Mouse (Mus musculus) stomach, embryonic 14.5 days (tissue): ENCODE measurements at regions not wholly inside any gene's neighbourhood (a gene's known extent, or its start where the extent isn't known, plus 50 kb on each side); places are given as distances from the start of the nearest gene placed in this dataset.

Experiments used
- ATAC-seq: fragments of 200-750 bp; cut with Nextera tagmentation; 2 replicates; pipeline ENCODE4 v1.8.0; 2017; ENCODE audit warnings: low read depth, moderate TSS enrichment; ENCODE audit not compliant: insufficient number of reproducible peaks, insufficient read depth, low FRiP score
- H3K27ac ChIP-seq: fragments of 300-500 bp; sonication (generic); 2 replicates; pipeline ENCODE4 v1.5.1; 2014; ENCODE audit warnings: mild to moderate bottlenecking, low read length, moderate library complexity, mixed read lengths
- H3K27me3 ChIP-seq: fragments of 300-500 bp; sonication (generic); 2 replicates; pipeline ENCODE4 v1.6.1; 2014; ENCODE audit warnings: low read length, control low read depth, mixed read lengths; ENCODE audit not compliant: control insufficient read depth, insufficient read depth
- H3K36me3 ChIP-seq: fragments of 300-500 bp; sonication (generic); 2 replicates; pipeline ENCODE4 v1.6.1; 2014; ENCODE audit warnings: mild to moderate bottlenecking, control low read depth, low read length, moderate library complexity, mixed read lengths; ENCODE audit not compliant: control insufficient read depth, insufficient read depth
- H3K4me1 ChIP-seq: fragments of 300-500 bp; sonication (generic); 2 replicates; pipeline ENCODE4 v1.6.1; 2014; ENCODE audit warnings: low read length, control low read depth, mixed read lengths; ENCODE audit not compliant: control insufficient read depth, insufficient read depth
- H3K4me2 ChIP-seq: fragments of 300-500 bp; sonication (generic); replicated peaks from 2 replicates; pipeline ENCODE4 v1.6.1; 2014; ENCODE audit warnings: low read depth, low read length, control low read depth
- H3K4me3 ChIP-seq: fragments of 300-500 bp; sonication (generic); 2 replicates; pipeline ENCODE4 v1.5.1; 2014; ENCODE audit warnings: low read depth, low read length, control low read depth
- H3K9ac ChIP-seq: fragments of 300-500 bp; sonication (generic); replicated peaks from 2 replicates; pipeline ENCODE4 v1.6.1; 2014; ENCODE audit warnings: low read depth, mild to moderate bottlenecking, control low read depth, low read length, moderate library complexity, mixed read lengths
- H3K9me3 ChIP-seq: fragments of 300-500 bp; sonication (generic); 2 replicates; pipeline ENCODE4 v1.6.1; 2016; ENCODE audit warnings: low read depth, low read length, control low read depth; ENCODE audit not compliant: control insufficient read depth
- WGBS: fragments of 180-500 bp; shearing (Covaris S2); extraction: QIAGEN DNeasy Blood & Tissue Kit; methylation state at CpG from one replicate; pipeline ENCODE4 v1.1.7; 2014; 5-methylcytosine and 5-hydroxymethylcytosine counted together

- H3K27ac ChIP-seq, result no peak overlapping the region
- no peaks in the 10 kb centered on the region for H3K9me3 ChIP-seq
- H3K27me3 ChIP-seq, result no peaks in the 10 kb centered on the region
- no peaks in the 10 kb centered on the region for H3K36me3 ChIP-seq
- WGBS, result 86% methylated on average over 2 of the region's 2 CpGs
- H3K4me3 ChIP-seq, result no peak overlapping the region
- H3K4me1 ChIP-seq, result no peaks in the 10 kb centered on the region
- no peak overlapping the region for H3K4me2 ChIP-seq
- ATAC-seq, result no peak
- H3K9ac ChIP-seq, result no peak overlapping the region
Observed at GRCm38 (mm10) chr12:27085890-27086289, 256.5 kb downstream of the Sox11 start.

- no peak overlapping the region for H3K9ac ChIP-seq
- no peaks in the 10 kb centered on the region for H3K36me3 ChIP-seq
- H3K9me3 ChIP-seq, result no peaks in the 10 kb centered on the region
- H3K4me3 ChIP-seq, result no peak overlapping the region
- no peak for ATAC-seq
- no peak overlapping the region for H3K4me2 ChIP-seq
- H3K4me1 ChIP-seq, result no peaks in the 10 kb centered on the region
- H3K27me3 ChIP-seq, result no peaks in the 10 kb centered on the region
- 27% methylated on average over 4 of the region's 4 CpGs for WGBS
- H3K27ac ChIP-seq, result peak overlapping the region; percentile 15; the same call in 1 of the 2 replicates
Observed at GRCm38 (mm10) chr12:27083645-27084550, 258.5 kb downstream of the Sox11 start.

GRCm38 (mm10) chr12:27083089-27083488 lies 259.3 kb downstream of the Sox11 start:
- WGBS, result 5% methylated on average over 8 of the region's 8 CpGs
- Histone ChIP-seq H3K27me3 (no peaks in the 10 kb centered on the region), H3K27ac (no peak overlapping the region), H3K36me3 (no peaks in the 10 kb centered on the region), H3K9ac (no peak overlapping the region), H3K4me2 (peak overlapping the region; percentile 41), H3K9me3 (no peaks in the 10 kb centered on the region), H3K4me3 (peak overlapping the region; percentile 7; the same call in 1 of the 2 replicates), H3K4me1 (no peaks in the 10 kb centered on the region)
- ATAC-seq, result peak; percentile 63; the same call in 1 of the 2 replicates

GRCm38 (mm10) chr12:27082624-27083023 lies 259.8 kb downstream of the Sox11 start:
- Histone ChIP-seq H3K4me1 (no peaks in the 10 kb centered on the region), H3K4me2 (peak overlapping the region; percentile 41), H3K27me3 (no peaks in the 10 kb centered on the region), H3K4me3 (peak overlapping the region; percentile 7; the same call in 1 of the 2 replicates), H3K9ac (no peak overlapping the region), H3K36me3 (no peaks in the 10 kb centered on the region), H3K27ac (no peak overlapping the region), H3K9me3 (no peaks in the 10 kb centered on the region)
- WGBS, result 2% methylated on average over 8 of the region's 8 CpGs
- peak; percentile 71; the same call in 1 of the 2 replicates for ATAC-seq

- no peak overlapping the region for H3K4me2 ChIP-seq
Observed at GRCm38 (mm10) chr12:27076107-27076738, 266.2 kb downstream of the Sox11 start.

GRCm38 (mm10) chr12:27065011-27065517 lies 277.3 kb downstream of the Sox11 start:
- Histone ChIP-seq H3K4me3 (no peak overlapping the region), H3K4me1 (peaks cover 15% of the 10 kb centered on the region), H3K36me3 (no peaks in the 10 kb centered on the region), H3K27me3 (no peaks in the 10 kb centered on the region), H3K9me3 (no peaks in the 10 kb centered on the region), H3K27ac (no peak overlapping the region), H3K4me2 (no peak overlapping the region), H3K9ac (no peak overlapping the region)
- no peak for ATAC-seq
- 54% methylated on average over 9 of the region's 9 CpGs for WGBS

More at GRCm38 (mm10) chr12:27076107-27076738, 266.2 kb downstream of the Sox11 start:
- Histone ChIP-seq H3K36me3 (no peaks in the 10 kb centered on the region), H3K9ac (no peak overlapping the region), H3K27me3 (no peaks in the 10 kb centered on the region), H3K4me1 (no peaks in the 10 kb centered on the region), H3K27ac (no peak overlapping the region), H3K9me3 (no peaks in the 10 kb centered on the region), H3K4me3 (no peak overlapping the region)
- WGBS, result 84% methylated on average over 6 of the region's 6 CpGs
- no peak for ATAC-seq

GRCm38 (mm10) chr12:27063518-27063917 lies 278.9 kb downstream of the Sox11 start:
- Histone ChIP-seq H3K27me3 (no peaks in the 10 kb centered on the region), H3K4me1 (peaks cover 15% of the 10 kb centered on the region), H3K9me3 (no peaks in the 10 kb centered on the region), H3K27ac (no peak overlapping the region), H3K4me2 (no peak overlapping the region), H3K4me3 (no peak overlapping the region), H3K36me3 (no peaks in the 10 kb centered on the region), H3K9ac (no peak overlapping the region)
- WGBS, result 91% methylated on average over 4 of the region's 4 CpGs
- ATAC-seq, result no peak

GRCm38 (mm10) chr12:27062511-27063264 lies 279.7 kb downstream of the Sox11 start:
- Histone ChIP-seq H3K4me2 (peak overlapping the region; percentile 53; the same call in 1 of the 2 replicates), H3K9me3 (no peaks in the 10 kb centered on the region), H3K36me3 (no peaks in the 10 kb centered on the region), H3K27ac (no peak overlapping the region), H3K27me3 (no peaks in the 10 kb centered on the region), H3K9ac (no peak overlapping the region), H3K4me3 (peak overlapping the region; percentile 22; the same call in 1 of the 2 replicates), H3K4me1 (peaks cover 15% of the 10 kb centered on the region)
- 67% methylated on average over 6 of the region's 6 CpGs for WGBS
- no peak for ATAC-seq
